Mouse (Mus musculus): ENCODE measurements around the gene Flvcr1. TPM values are rescaled to one million over a fixed set of nuclear protein-coding genes. Genes with fewer than 3 reads are reported as not detected.

Flvcr1 gene
- 16.9 and 17.0 TPM in 2 replicates for polyA plus RNA-seq (2012; rRNA removed)

DNA sequence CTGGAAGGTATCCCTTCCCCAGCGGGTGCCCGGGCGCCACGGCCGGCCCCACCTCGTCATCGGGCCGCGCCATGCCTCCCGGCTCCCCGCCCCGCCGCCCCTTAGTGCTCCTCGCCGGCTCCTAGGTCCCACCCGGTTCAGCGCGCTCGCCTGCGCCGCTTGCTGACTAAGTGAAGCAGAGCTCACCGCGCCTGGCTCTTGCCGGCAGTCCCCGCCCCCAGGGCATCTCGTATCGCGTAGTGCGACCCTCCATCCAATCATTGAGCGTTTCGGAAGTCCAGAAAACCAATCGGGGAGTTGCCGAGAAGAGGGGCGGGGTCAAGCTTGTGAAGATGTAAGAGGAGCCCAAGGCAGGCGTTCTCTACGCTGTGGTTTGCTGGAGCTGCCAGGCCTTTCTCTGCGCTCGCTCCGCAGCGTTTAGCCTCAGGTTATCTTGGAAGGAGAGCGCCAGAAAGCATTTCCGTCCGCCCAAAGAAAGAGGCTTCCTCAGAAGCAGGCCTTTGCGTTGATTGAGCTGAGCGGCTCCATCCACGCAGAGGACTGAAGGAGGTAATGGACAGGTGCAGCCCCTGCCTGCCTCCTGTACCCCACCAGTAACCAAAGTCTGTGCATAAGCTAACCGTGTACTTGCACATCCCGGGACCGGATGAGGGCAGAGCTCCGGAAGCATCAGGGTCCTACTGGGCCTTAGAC lies at the start of gene Flvcr1:
Flvcr1 (minus strand) TSS at position 138 of the 693 bp plus-strand sequence.
- H3K4me3 ChIP-seq (ENCODE audit: insufficient read depth, low read length), result peak within 1 kb of the TSS; percentile 98
- no peaks in the 10 kb centered on the region for H3K4me1 ChIP-seq (ENCODE audit: control insufficient read depth, insufficient read depth, low read length)
- 0 out of 2 replicates have a peak within 1 kb of the TSS, but pooled peaks have one; percentile 15 for H3K27ac ChIP-seq (ENCODE audit: insufficient read depth, low read length)
- TF ChIP-seq POLR2A (IDR thresholded peaks at IDR 0.05; ENCODE audit: extremely low read depth, insufficient read depth, low read length) (peak; percentile 99), CTCF (IDR thresholded peaks at IDR 0.05; ENCODE audit: extremely low read depth, insufficient read depth, low read length) (no peak)

DNA sequence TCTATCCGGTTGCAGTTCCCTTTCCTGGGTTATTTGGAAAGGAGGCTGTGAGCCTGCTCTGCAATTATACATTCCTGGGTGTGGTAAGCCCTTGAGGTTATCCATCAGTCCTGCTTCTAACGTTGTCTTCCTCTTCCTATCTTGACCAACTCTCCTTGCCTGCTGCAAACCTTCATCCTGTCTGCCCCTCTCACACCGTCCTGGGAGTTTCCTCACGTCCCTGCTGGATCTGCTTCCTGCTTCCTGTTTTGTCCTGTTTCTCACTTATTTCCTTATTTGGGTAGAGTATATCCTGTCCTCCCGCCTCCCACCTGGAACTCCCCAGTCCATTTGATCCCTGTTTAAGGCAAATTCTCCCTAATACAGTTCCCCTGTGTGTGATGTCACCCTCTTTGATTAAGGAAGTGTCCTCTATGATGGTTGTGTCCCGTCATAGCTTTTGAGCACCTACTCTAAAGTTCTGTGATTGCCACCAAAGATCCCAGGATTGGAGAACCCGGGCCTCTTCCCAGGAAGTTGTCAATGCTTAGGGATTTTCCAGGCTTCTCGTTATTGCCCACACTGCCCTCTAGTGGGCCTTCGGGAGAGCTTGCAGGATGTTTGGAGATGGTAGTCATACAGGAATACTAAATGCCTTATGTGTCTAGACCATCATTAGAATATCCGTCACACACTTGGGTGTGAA lies 49.4 kb upstream of the Flvcr1 start:
- H3K4me3 ChIP-seq (ENCODE audit: insufficient read depth, low read length), result no peak overlapping the region
- H3K4me1 ChIP-seq (ENCODE audit: control insufficient read depth, insufficient read depth, low read length), result no peaks in the 10 kb centered on the region
- TF ChIP-seq CTCF (IDR thresholded peaks at IDR 0.05; ENCODE audit: extremely low read depth, insufficient read depth, low read length) (peak; percentile 79), POLR2A (IDR thresholded peaks at IDR 0.05; ENCODE audit: extremely low read depth, insufficient read depth, low read length) (no peak)

GRCm38 (mm10) chr1:191073486-191073885 lies 47.5 kb upstream of the Flvcr1 start:
- H3K4me3 ChIP-seq (ENCODE audit: insufficient read depth, low read length), result no peak overlapping the region
- H3K27ac ChIP-seq (ENCODE audit: insufficient read depth, low read length), result no peak overlapping the region
- H3K4me1 ChIP-seq (ENCODE audit: control insufficient read depth, insufficient read depth, low read length), result no peaks in the 10 kb centered on the region
- TF ChIP-seq POLR2A (IDR thresholded peaks at IDR 0.05; ENCODE audit: extremely low read depth, insufficient read depth, low read length) (no peak), CTCF (IDR thresholded peaks at IDR 0.05; ENCODE audit: extremely low read depth, insufficient read depth, low read length) (no peak)

More for the DNA sequence above, 49.4 kb upstream of the Flvcr1 start:
- no peak overlapping the region for H3K27ac ChIP-seq (ENCODE audit: insufficient read depth, low read length)

- TF ChIP-seq CTCF (IDR thresholded peaks at IDR 0.05; ENCODE audit: extremely low read depth, insufficient read depth, low read length) (no peak), POLR2A (IDR thresholded peaks at IDR 0.05; ENCODE audit: extremely low read depth, insufficient read depth, low read length) (no peak)
- H3K4me1 ChIP-seq (ENCODE audit: control insufficient read depth, insufficient read depth, low read length), result no peaks in the 10 kb centered on the region
- peak overlapping the region; percentile 33; the same call in 1 of the 2 replicates for H3K27ac ChIP-seq (ENCODE audit: insufficient read depth, low read length)
- H3K4me3 ChIP-seq (ENCODE audit: insufficient read depth, low read length), result no peak overlapping the region
Measured at GRCm38 (mm10) chr1:191073001-191073400, 47.0 kb upstream of the Flvcr1 start.

GRCm38 (mm10) chr1:191072329-191072913 lies 46.5 kb upstream of the Flvcr1 start:
- H3K4me1 ChIP-seq (ENCODE audit: control insufficient read depth, insufficient read depth, low read length), result no peaks in the 10 kb centered on the region
- H3K4me3 ChIP-seq (ENCODE audit: insufficient read depth, low read length), result no peak overlapping the region
- H3K27ac ChIP-seq (ENCODE audit: insufficient read depth, low read length), result peak overlapping the region; percentile 33; the same call in 1 of the 2 replicates
- no peak for TF ChIP-seq POLR2A (IDR thresholded peaks at IDR 0.05; ENCODE audit: extremely low read depth, insufficient read depth, low read length)
- TF ChIP-seq CTCF (IDR thresholded peaks at IDR 0.05; ENCODE audit: extremely low read depth, insufficient read depth, low read length), result no peak

DNA sequence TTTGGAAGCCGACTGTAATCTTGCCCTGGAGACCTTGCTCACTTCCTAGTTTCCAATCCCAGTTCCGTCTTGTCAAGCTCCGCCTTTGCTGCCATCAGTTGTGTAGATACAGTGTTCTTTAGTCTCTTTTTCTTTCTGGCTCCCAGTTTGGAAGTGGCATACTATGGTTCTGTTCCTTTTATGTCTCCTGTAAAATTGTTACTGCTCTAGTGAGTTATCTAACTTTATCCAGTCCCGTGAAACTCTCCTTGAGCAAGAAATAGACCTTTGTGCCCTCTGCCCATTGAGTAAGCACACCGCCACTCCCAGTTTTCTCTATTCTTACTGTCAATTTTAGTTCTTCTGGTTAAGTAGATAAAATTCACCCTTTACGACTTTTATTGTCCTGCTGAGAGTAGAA lies 45.7 kb upstream of the Flvcr1 start:
- no peaks in the 10 kb centered on the region for H3K4me1 ChIP-seq (ENCODE audit: control insufficient read depth, insufficient read depth, low read length)
- H3K4me3 ChIP-seq (ENCODE audit: insufficient read depth, low read length), result no peak overlapping the region
- TF ChIP-seq CTCF (IDR thresholded peaks at IDR 0.05; ENCODE audit: extremely low read depth, insufficient read depth, low read length) (no peak), POLR2A (IDR thresholded peaks at IDR 0.05; ENCODE audit: extremely low read depth, insufficient read depth, low read length) (no peak)
- H3K27ac ChIP-seq (ENCODE audit: insufficient read depth, low read length), result no peak overlapping the region

GRCm38 (mm10) chr1:191070259-191070658 lies 44.3 kb upstream of the Flvcr1 start:
- Histone ChIP-seq H3K4me3 (ENCODE audit: insufficient read depth, low read length) (no peak overlapping the region), H3K4me1 (ENCODE audit: control insufficient read depth, insufficient read depth, low read length) (no peaks in the 10 kb centered on the region), H3K27ac (ENCODE audit: insufficient read depth, low read length) (no peak overlapping the region)
- TF ChIP-seq CTCF (IDR thresholded peaks at IDR 0.05; ENCODE audit: extremely low read depth, insufficient read depth, low read length) (no peak), POLR2A (IDR thresholded peaks at IDR 0.05; ENCODE audit: extremely low read depth, insufficient read depth, low read length) (no peak)

DNA sequence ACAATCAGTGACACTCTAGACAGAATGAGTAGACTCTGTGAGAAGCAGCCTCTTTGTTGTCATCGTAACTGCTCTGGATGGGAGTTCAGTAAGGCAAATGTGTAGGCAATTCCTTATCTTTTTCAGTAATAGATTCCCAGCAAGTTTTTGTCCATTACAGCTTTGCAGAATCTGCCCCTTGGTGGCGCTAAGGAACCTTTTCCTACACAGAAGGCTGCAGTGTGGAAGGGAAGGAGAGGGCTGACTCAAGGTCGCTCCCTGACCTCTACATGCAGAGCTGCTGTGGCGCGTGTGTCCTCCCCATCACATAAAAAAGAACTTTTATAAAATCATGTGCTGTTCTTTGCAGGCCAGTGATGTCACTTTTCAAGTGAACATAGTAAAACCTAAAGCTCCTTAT lies 42.4 kb upstream of the Flvcr1 start:
- TF ChIP-seq CTCF (IDR thresholded peaks at IDR 0.05; ENCODE audit: extremely low read depth, insufficient read depth, low read length), result 0 out of 2 replicates have a peak, but pooled peaks have one; percentile 13
- TF ChIP-seq POLR2A (IDR thresholded peaks at IDR 0.05; ENCODE audit: extremely low read depth, insufficient read depth, low read length), result no peak
- no peak overlapping the region for H3K4me3 ChIP-seq (ENCODE audit: insufficient read depth, low read length)
- H3K27ac ChIP-seq (ENCODE audit: insufficient read depth, low read length), result no peak overlapping the region
- H3K4me1 ChIP-seq (ENCODE audit: control insufficient read depth, insufficient read depth, low read length), result no peaks in the 10 kb centered on the region

DNA sequence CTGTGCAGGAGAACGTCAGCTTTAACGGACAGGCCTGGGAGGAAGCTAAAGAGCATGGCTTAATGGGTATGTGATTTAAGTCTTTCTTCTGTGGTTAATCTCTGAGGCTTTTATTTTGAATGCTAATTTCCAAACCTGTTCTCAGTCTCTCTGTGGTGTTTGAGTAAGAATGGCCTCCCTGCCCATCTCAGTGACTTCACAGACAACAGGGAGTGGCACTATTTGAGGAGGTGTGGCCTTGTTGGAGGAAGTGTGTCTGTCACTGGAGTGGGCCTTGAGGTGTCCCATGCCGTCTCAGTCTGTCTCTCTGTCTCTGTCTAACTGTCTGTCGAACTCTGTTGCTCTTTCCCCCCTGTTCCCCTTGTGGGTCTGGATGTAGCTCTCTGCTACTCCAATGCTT lies 39.2 kb upstream of the Flvcr1 start:
- Histone ChIP-seq H3K4me3 (ENCODE audit: insufficient read depth, low read length) (no peak overlapping the region), H3K4me1 (ENCODE audit: control insufficient read depth, insufficient read depth, low read length) (peaks cover 2% of the 10 kb centered on the region; the same call in 1 of the 2 replicates), H3K27ac (ENCODE audit: insufficient read depth, low read length) (no peak overlapping the region)
- no peak for TF ChIP-seq POLR2A (IDR thresholded peaks at IDR 0.05; ENCODE audit: extremely low read depth, insufficient read depth, low read length)
- TF ChIP-seq CTCF (IDR thresholded peaks at IDR 0.05; ENCODE audit: extremely low read depth, insufficient read depth, low read length), result no peak
